Mouse (Mus musculus) forebrain, embryonic 13.5 days (tissue): Measurements from ENCODE around the gene Stmn3. TPM values are rescaled to one million over a fixed set of nuclear protein-coding genes. Genes with fewer than 3 reads are reported as not detected.

ENCODE experiments used
- ATAC-seq: fragments of 200-750 bp; cut with Nextera tagmentation; 2 replicates; pipeline ENCODE4 v1.8.0; 2017
- H3K27ac ChIP-seq: fragments of 300-500 bp; sonication (generic); 2 replicates; pipeline ENCODE4 v1.5.1; 2015; ENCODE audit warnings: inconsistent platforms, mild to moderate bottlenecking, moderate library complexity
- H3K27me3 ChIP-seq: fragments of 300-500 bp; sonication (generic); 2 replicates; pipeline ENCODE4 v1.6.1; 2015; ENCODE audit warnings: mild to moderate bottlenecking, inconsistent platforms
- H3K36me3 ChIP-seq: fragments of 300-500 bp; sonication (generic); 2 replicates; pipeline ENCODE4 v1.6.1; 2015; ENCODE audit warnings: mild to moderate bottlenecking, inconsistent platforms; ENCODE audit not compliant: poor library complexity, severe bottlenecking
- H3K4me1 ChIP-seq: fragments of 300-500 bp; sonication (generic); 2 replicates; pipeline ENCODE4 v1.6.1; 2015; ENCODE audit warnings: inconsistent platforms
- H3K4me2 ChIP-seq: fragments of 300-500 bp; sonication (generic); 2 replicates; pipeline ENCODE4 v1.6.1; 2015; ENCODE audit warnings: inconsistent platforms, mild to moderate bottlenecking, moderate library complexity
- H3K4me3 ChIP-seq: fragments of 300-500 bp; sonication (generic); 2 replicates; pipeline ENCODE4 v1.5.1; 2015; ENCODE audit warnings: mild to moderate bottlenecking, inconsistent platforms
- H3K9ac ChIP-seq: fragments of 300-500 bp; sonication (generic); 2 replicates; pipeline ENCODE4 v1.6.1; 2015; ENCODE audit warnings: mild to moderate bottlenecking, inconsistent platforms
- H3K9me3 ChIP-seq: fragments of 300-500 bp; sonication (generic); replicated peaks from 2 replicates; pipeline ENCODE4 v1.6.1; 2016; ENCODE audit warnings: inconsistent platforms
- WGBS: fragments of 180-500 bp; shearing (Covaris S2); methylation state at CpG from one replicate; pipeline ENCODE4 v1.1.7; 2015; 5-methylcytosine and 5-hydroxymethylcytosine counted together
- polyA plus RNA-seq: library from polyadenylated mRNA; unstranded; fragments of >200 nt; fragmentation: Nextera tagmentation; extraction: Ambion mirVana; gene quantifications from 2 replicates; pipeline ENCODE4 v1.2.1, GENCODE M21; 2015

Gene Stmn3
- polyA plus RNA-seq, 1 experiment from 2014 or later: 655 TPM

GRCm38 (mm10) chr2:181279968-181280367, 34.3 kb downstream of the Stmn3 start:
- Histone ChIP-seq H3K4me3 (no peak overlapping the region), H3K36me3 (peaks cover 58% of the 10 kb centered on the region), H3K4me1 (no peaks in the 10 kb centered on the region), H3K9ac (no peak overlapping the region), H3K9me3 (no peaks in the 10 kb centered on the region), H3K27me3 (no peaks in the 10 kb centered on the region), H3K4me2 (no peak overlapping the region), H3K27ac (no peak overlapping the region)
- ATAC-seq: no peak
- 68% methylated on average over 1 of the region's 1 CpGs for WGBS

- ATAC-seq: no peak
- no peak overlapping the region for H3K9ac ChIP-seq
- no peaks in the 10 kb centered on the region for H3K9me3 ChIP-seq
- no peak overlapping the region for H3K4me3 ChIP-seq
- no peak overlapping the region for H3K4me2 ChIP-seq
- peaks cover 61% of the 10 kb centered on the region for H3K36me3 ChIP-seq
- H3K27me3 ChIP-seq: no peaks in the 10 kb centered on the region
- WGBS: 93% methylated on average over 3 of the region's 3 CpGs
- H3K4me1 ChIP-seq: no peaks in the 10 kb centered on the region
- H3K27ac ChIP-seq: no peak overlapping the region
Observed at GRCm38 (mm10) chr2:181277866-181278265, 36.4 kb downstream of the Stmn3 start.

- ATAC-seq: no peak
- Histone ChIP-seq H3K4me2 (no peak overlapping the region), H3K9ac (no peak overlapping the region), H3K36me3 (peaks cover 67% of the 10 kb centered on the region), H3K9me3 (no peaks in the 10 kb centered on the region), H3K4me3 (no peak overlapping the region), H3K27me3 (no peaks in the 10 kb centered on the region), H3K4me1 (no peaks in the 10 kb centered on the region), H3K27ac (no peak overlapping the region)
- WGBS: 100% methylated on average over 1 of the region's 1 CpGs
Observed at GRCm38 (mm10) chr2:181276766-181277165, 37.5 kb downstream of the Stmn3 start.

- H3K9me3 ChIP-seq: no peaks in the 10 kb centered on the region
- no peaks in the 10 kb centered on the region for H3K4me1 ChIP-seq
- WGBS: 86% methylated on average over 4 of the region's 4 CpGs
- H3K36me3 ChIP-seq: peaks cover 73% of the 10 kb centered on the region
- H3K4me2 ChIP-seq: no peak overlapping the region
- no peaks in the 10 kb centered on the region for H3K27me3 ChIP-seq
- ATAC-seq: no peak
- no peak overlapping the region for H3K9ac ChIP-seq
- no peak overlapping the region for H3K4me3 ChIP-seq
- no peak overlapping the region for H3K27ac ChIP-seq
Observed at GRCm38 (mm10) chr2:181274639-181275038, 39.7 kb downstream of the Stmn3 start.

- Histone ChIP-seq H3K9me3 (no peaks in the 10 kb centered on the region), H3K4me3 (no peak overlapping the region), H3K36me3 (peaks cover 79% of the 10 kb centered on the region), H3K9ac (no peak overlapping the region), H3K4me1 (no peaks in the 10 kb centered on the region), H3K27me3 (no peaks in the 10 kb centered on the region), H3K4me2 (no peak overlapping the region), H3K27ac (no peak overlapping the region)
- 94% methylated on average over 2 of the region's 2 CpGs for WGBS
- no peak for ATAC-seq
Observed at GRCm38 (mm10) chr2:181273829-181274228, 40.5 kb downstream of the Stmn3 start.

GRCm38 (mm10) chr2:181272092-181272491, 42.2 kb downstream of the Stmn3 start:
- WGBS: 100% methylated on average over 2 of the region's 2 CpGs
- Histone ChIP-seq H3K4me3 (no peak overlapping the region), H3K27ac (no peak overlapping the region), H3K9me3 (no peaks in the 10 kb centered on the region), H3K27me3 (no peaks in the 10 kb centered on the region), H3K4me1 (no peaks in the 10 kb centered on the region), H3K4me2 (no peak overlapping the region), H3K9ac (no peak overlapping the region), H3K36me3 (peaks cover 76% of the 10 kb centered on the region)
- no peak for ATAC-seq

- no peak overlapping the region for H3K4me3 ChIP-seq
- no peaks in the 10 kb centered on the region for H3K9me3 ChIP-seq
- no peak overlapping the region for H3K9ac ChIP-seq
- H3K27ac ChIP-seq: no peak overlapping the region
- 95% methylated on average over 2 of the region's 2 CpGs for WGBS
- no peaks in the 10 kb centered on the region for H3K27me3 ChIP-seq
- H3K4me1 ChIP-seq: no peaks in the 10 kb centered on the region
- no peak overlapping the region for H3K4me2 ChIP-seq
- no peak for ATAC-seq
- H3K36me3 ChIP-seq: peaks cover 81% of the 10 kb centered on the region
Observed at GRCm38 (mm10) chr2:181266839-181267238, 47.5 kb downstream of the Stmn3 start.

Other genes with a start within 250 kb of the Stmn3 start
- gene Kcnq2, start 179.2 kb downstream of the Stmn3 start, polyA plus RNA-seq: 28.1 and 31.8 TPM in 2 replicates
- gene Eef1a2, start 157.5 kb downstream of the Stmn3 start, polyA plus RNA-seq: 1.7 and 1.9 TPM in 2 replicates
- 540 and 547 TPM in 2 replicates for gene Ppdpf, start 127.3 kb downstream of the Stmn3 start, polyA plus RNA-seq
- not detected in 2 replicates for gene Ptk6, start 111.7 kb downstream of the Stmn3 start, polyA plus RNA-seq
- 0.06 and 0.11 TPM in 2 replicates for gene Srms, start 101.3 kb downstream of the Stmn3 start, polyA plus RNA-seq
- gene Fndc11, start 94.5 kb downstream of the Stmn3 start, polyA plus RNA-seq: 0.15 and 0.23 TPM in 2 replicates
- gene Helz2, start 72.5 kb downstream of the Stmn3 start, polyA plus RNA-seq: 0.24 and 0.26 TPM in 2 replicates
- gene Gmeb2, start 26.5 kb downstream of the Stmn3 start, polyA plus RNA-seq: 19.5 and 20.5 TPM in 2 replicates
- 35.9 and 49.3 TPM in 2 replicates for gene Rtel1, start 5.2 kb upstream of the Stmn3 start, polyA plus RNA-seq
- 54.6 and 58.5 TPM in 2 replicates for gene Zgpat, start 50.4 kb upstream of the Stmn3 start, polyA plus RNA-seq
- gene Arfrp1, start 50.9 kb upstream of the Stmn3 start, polyA plus RNA-seq: 90.5 and 98.2 TPM in 2 replicates
- 33.1 and 37.1 TPM in 2 replicates for gene Lime1, start 65.6 kb upstream of the Stmn3 start, polyA plus RNA-seq
- gene Zbtb46, start 144.9 kb upstream of the Stmn3 start, polyA plus RNA-seq: 10.2 and 12.8 TPM in 2 replicates
- 0.16 TPM in 1 of 2 replicates, not detected in the other for gene Abhd16b, start 178.7 kb upstream of the Stmn3 start, polyA plus RNA-seq
- 133 and 138 TPM in 2 replicates for gene Tpd52l2, start 182.6 kb upstream of the Stmn3 start, polyA plus RNA-seq
- 140 and 165 TPM in 2 replicates for gene Dnajc5, start 206.0 kb upstream of the Stmn3 start, polyA plus RNA-seq